Mouse (Mus musculus) kidney, embryonic 15.5 days (tissue): ENCODE measurements at regions not wholly inside any gene's neighbourhood (a gene's known extent, or its start where the extent isn't known, plus 50 kb on each side); places are given as distances from the start of the nearest gene placed in this dataset.
"Not testable (repeated sequence)": the region's sequence is repeated elsewhere in the genome, so short reads cannot be mapped to it uniquely, and the experiment has no call there.

ENCODE experiments used
- ATAC-seq: fragments of 200-750 bp; cut with Nextera tagmentation; replicated peaks from 2 replicates; pipeline ENCODE4 v1.8.0; 2017; ENCODE audit warnings: moderate TSS enrichment; ENCODE audit not compliant: low FRiP score
- H3K27ac ChIP-seq: fragments of 300-500 bp; sonication (generic); 2 replicates; pipeline ENCODE4 v1.5.1; 2015; ENCODE audit warnings: mild to moderate bottlenecking, inconsistent platforms
- H3K27me3 ChIP-seq: fragments of 300-500 bp; sonication (generic); 2 replicates; pipeline ENCODE4 v1.6.1; 2015; ENCODE audit warnings: inconsistent platforms
- H3K36me3 ChIP-seq: fragments of 300-500 bp; sonication (generic); 2 replicates; pipeline ENCODE4 v1.6.1; 2015; ENCODE audit warnings: inconsistent platforms
- H3K4me1 ChIP-seq: fragments of 300-500 bp; sonication (generic); 2 replicates; pipeline ENCODE4 v1.6.1; 2015; ENCODE audit warnings: inconsistent platforms
- H3K4me2 ChIP-seq: fragments of 300-500 bp; sonication (generic); 2 replicates; pipeline ENCODE4 v1.6.1; 2015; ENCODE audit warnings: moderate library complexity, mild to moderate bottlenecking, inconsistent platforms
- H3K4me3 ChIP-seq: fragments of 300-500 bp; sonication (generic); replicated peaks from 2 replicates; pipeline ENCODE4 v1.5.1; 2015; ENCODE audit warnings: mild to moderate bottlenecking, inconsistent platforms
- H3K9ac ChIP-seq: fragments of 300-500 bp; sonication (generic); 2 replicates; pipeline ENCODE4 v1.6.1; 2015; ENCODE audit warnings: mild to moderate bottlenecking, inconsistent platforms
- H3K9me3 ChIP-seq: fragments of 300-500 bp; sonication (generic); replicated peaks from 2 replicates; pipeline ENCODE4 v1.6.1; 2016; ENCODE audit warnings: inconsistent platforms
- WGBS: fragments of 180-500 bp; shearing (Covaris S2); methylation state at CpG from one replicate; pipeline ENCODE4 v1.1.7; 2015; ENCODE audit warnings: mixed read lengths; 5-methylcytosine and 5-hydroxymethylcytosine counted together

- H3K27me3 ChIP-seq: no peaks in the 10 kb centered on the region
- no peak overlapping the region for H3K27ac ChIP-seq
- 91% methylated on average over 5 of the region's 5 CpGs for WGBS
- H3K36me3 ChIP-seq: no peaks in the 10 kb centered on the region
- no peak overlapping the region for H3K9ac ChIP-seq
- H3K4me2 ChIP-seq: no peak overlapping the region
- no peak for ATAC-seq
- no peak overlapping the region for H3K4me3 ChIP-seq
- no peaks in the 10 kb centered on the region for H3K9me3 ChIP-seq
- peaks cover 4% of the 10 kb centered on the region; the same call in 1 of the 2 replicates for H3K4me1 ChIP-seq
Observed at GRCm38 (mm10) chr19:29869526-29869925, 55.4 kb upstream of the Il33 start.

- not testable (repeated sequence) for H3K36me3 ChIP-seq, ATAC-seq, H3K4me2 ChIP-seq, H3K9ac ChIP-seq, H3K27me3 ChIP-seq, H3K27ac ChIP-seq, H3K4me1 ChIP-seq, H3K9me3 ChIP-seq, H3K4me3 ChIP-seq
- WGBS: 83% methylated on average over 1 of the region's 1 CpGs
Observed at GRCm38 (mm10) chr19:29868681-29869080, 55.9 kb upstream of the Ranbp6 start.

GRCm38 (mm10) chr19:29866822-29867221 is 54.0 kb upstream of the Ranbp6 start:
- peak; percentile 36; the same call in 1 of the 2 replicates for ATAC-seq
- Histone ChIP-seq H3K4me1 (peaks cover 4% of the 10 kb centered on the region; the same call in 1 of the 2 replicates), H3K36me3 (no peaks in the 10 kb centered on the region), H3K27ac (no peak overlapping the region), H3K4me2 (no peak overlapping the region), H3K9ac (no peak overlapping the region), H3K4me3 (no peak overlapping the region), H3K9me3 (no peaks in the 10 kb centered on the region), H3K27me3 (no peaks in the 10 kb centered on the region)
- WGBS: 23% methylated on average over 3 of the region's 3 CpGs

GRCm38 (mm10) chr19:29865142-29865541 is 52.4 kb upstream of the Ranbp6 start:
- WGBS: 58% methylated on average over 1 of the region's 1 CpGs
- H3K27ac ChIP-seq: no peak overlapping the region
- no peaks in the 10 kb centered on the region for H3K9me3 ChIP-seq
- no peak overlapping the region for H3K4me2 ChIP-seq
- H3K36me3 ChIP-seq: no peaks in the 10 kb centered on the region
- H3K4me1 ChIP-seq: peaks cover 6% of the 10 kb centered on the region; the same call in 1 of the 2 replicates
- no peak overlapping the region for H3K9ac ChIP-seq
- H3K4me3 ChIP-seq: no peak overlapping the region
- no peaks in the 10 kb centered on the region for H3K27me3 ChIP-seq
- no peak for ATAC-seq

- H3K4me1 ChIP-seq: peaks cover 6% of the 10 kb centered on the region; the same call in 1 of the 2 replicates
- no peaks in the 10 kb centered on the region for H3K36me3 ChIP-seq
- H3K27me3 ChIP-seq: no peaks in the 10 kb centered on the region
- peak; percentile 52; the same call in 1 of the 2 replicates for ATAC-seq
- H3K27ac ChIP-seq: no peak overlapping the region
- no peaks in the 10 kb centered on the region for H3K9me3 ChIP-seq
- no peak overlapping the region for H3K4me3 ChIP-seq
- H3K4me2 ChIP-seq: no peak overlapping the region
- H3K9ac ChIP-seq: no peak overlapping the region
Observed at GRCm38 (mm10) chr19:29862808-29863207, 50.0 kb upstream of the Ranbp6 start.
